Mouse (Mus musculus): ENCODE measurements around the gene Glt28d2.

Glt28d2 gene

DNA sequence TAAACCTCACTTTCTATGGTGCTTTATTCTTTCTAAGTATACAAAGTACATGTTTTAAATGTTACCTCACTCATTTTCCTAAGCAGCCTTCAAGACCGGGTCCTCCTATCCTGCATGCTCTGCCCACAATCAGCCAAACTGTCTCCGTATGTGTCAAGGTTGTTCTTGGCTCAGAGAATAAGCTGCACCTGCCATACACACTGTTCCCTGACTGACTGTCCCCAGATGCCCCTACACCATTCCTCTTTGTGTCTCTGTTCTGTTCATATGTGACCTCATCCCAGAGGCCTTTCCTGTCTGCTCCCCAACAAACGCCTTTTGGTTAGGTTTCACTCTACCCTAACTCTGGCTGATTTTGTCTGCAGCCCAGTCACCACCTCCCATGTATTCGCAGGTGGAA is 60.0 kb downstream of the Glt28d2 start:
- DNase-seq (ENCODE audit: extremely low spot score, low spot score), result no peak

DNA sequence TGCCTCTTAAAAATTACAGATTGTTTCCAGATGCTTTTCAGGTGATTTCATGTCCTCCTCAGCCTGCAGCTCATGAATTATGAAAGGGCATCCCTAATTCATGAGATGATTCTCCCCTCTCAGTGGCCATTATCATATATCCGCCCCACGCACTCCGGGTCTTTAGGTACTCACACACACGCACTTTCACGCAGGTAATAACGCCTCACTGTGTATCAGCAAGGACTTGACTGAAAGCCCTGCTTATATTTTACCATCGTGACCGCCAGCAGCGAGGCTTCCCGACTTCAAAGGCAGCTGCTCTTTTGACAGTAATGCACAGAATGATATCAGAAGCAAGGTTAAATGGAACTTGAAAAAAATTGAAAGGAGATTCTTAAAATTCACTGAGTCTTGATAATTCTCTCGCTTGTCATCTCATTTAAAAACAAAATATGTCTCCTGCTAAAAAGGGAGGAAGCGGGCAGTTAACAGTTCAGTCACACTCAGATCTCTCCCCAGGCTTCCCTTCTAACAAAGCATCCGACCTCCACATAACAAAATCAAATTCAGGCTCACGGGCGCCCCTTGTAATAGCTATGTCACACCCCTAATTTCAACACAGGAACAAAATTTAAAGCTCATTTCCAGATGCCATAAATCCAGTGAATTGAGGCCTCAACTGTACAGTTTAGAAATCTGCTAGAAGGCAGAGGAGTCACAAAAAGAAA is 66.3 kb downstream of the Glt28d2 start:
- DNase-seq (ENCODE audit: extremely low spot score, low spot score), result no peak
